Mouse (Mus musculus): ENCODE measurements at regions not wholly inside any gene's neighbourhood (a gene's known extent, or its start where the extent isn't known, plus 50 kb on each side); places are given as distances from the start of the nearest gene placed in this dataset.

GRCm38 (mm10) chr12:45929001-45929759, 854.7 kb upstream of the Stxbp6 start:
- no peak for DNase-seq (ENCODE audit: low spot score)
